Mouse (Mus musculus): Measurements from ENCODE around the gene Satb1. TPM values are rescaled to one million over a fixed set of nuclear protein-coding genes. Genes with fewer than 3 reads are reported as not detected.

Gene Satb1
- polyA plus RNA-seq, 1 experiment = 873 TPM

DNA sequence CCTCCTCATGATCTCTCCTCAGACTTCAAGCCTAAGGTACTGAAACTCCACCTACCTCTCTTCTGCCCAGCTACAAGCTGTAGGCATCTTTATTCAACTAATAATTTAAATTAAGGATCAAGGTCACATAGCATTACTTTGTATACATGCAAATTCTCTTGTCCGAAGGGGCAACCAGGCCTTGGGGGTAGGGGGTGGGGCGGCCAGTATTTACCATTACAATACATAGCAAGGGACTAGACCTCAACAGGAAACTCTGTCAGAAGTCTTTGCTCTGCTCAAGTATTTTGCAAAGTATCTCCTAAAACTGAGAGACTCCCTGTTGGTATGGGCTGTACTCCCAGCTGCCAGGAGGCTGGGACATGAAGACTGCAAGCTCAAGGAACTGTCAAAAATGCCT, 137.8 kb downstream of the Satb1 start:
- H3K27ac ChIP-seq (ENCODE audit: control insufficient read depth, insufficient read depth, low read length) = no peak overlapping the region
- H3K36me3 ChIP-seq (ENCODE audit: control insufficient read depth, insufficient read depth, low read length) = no peaks in the 10 kb centered on the region

DNA sequence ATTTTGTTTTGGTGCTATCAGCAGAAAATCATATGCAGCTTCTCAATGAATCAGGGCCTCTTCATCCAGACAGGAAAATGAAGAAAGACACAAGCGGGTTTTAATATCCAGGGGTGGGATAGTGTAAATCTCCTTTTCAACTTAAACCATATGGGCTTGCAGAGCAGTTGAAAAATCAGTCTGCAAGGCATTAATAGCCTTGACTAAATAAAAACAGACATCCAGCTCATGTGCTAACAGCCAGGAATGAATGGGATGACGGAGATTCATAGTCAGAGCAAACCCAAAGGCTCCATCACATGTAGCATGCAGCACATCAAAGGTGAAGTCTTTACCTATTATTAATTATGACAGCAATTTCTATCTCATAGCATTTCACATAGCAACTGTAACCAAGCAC, 142.6 kb downstream of the Satb1 start:
- no peaks in the 10 kb centered on the region for H3K27me3 ChIP-seq (ENCODE audit: control insufficient read depth, insufficient read depth, low read length)
- H3K4me1 ChIP-seq (replicated peaks; ENCODE audit: control insufficient read depth, insufficient read depth, low read length) = no peaks in the 10 kb centered on the region
- DNase-seq = no peak
- no peak for TF ChIP-seq CTCF (IDR thresholded peaks at IDR 0.05; ENCODE audit: borderline replicate concordance, control insufficient read depth, extremely low read depth, insufficient read depth, low read length, poor library complexity)
- WGBS = 97% methylated on average over 2 of the region's 2 CpGs
- no peaks in the 10 kb centered on the region for H3K36me3 ChIP-seq (ENCODE audit: control insufficient read depth, insufficient read depth, low read length)
- H3K27ac ChIP-seq (ENCODE audit: control insufficient read depth, insufficient read depth, low read length) = no peak overlapping the region
- H3K4me3 ChIP-seq (ENCODE audit: control insufficient read depth, insufficient read depth, low read length) = no peak overlapping the region

More for the DNA sequence above, 137.8 kb downstream of the Satb1 start:
- TF ChIP-seq CTCF (IDR thresholded peaks at IDR 0.05; ENCODE audit: borderline replicate concordance, control insufficient read depth, extremely low read depth, insufficient read depth, low read length, poor library complexity) = no peak
- TF ChIP-seq POLR2A (IDR thresholded peaks at IDR 0.05; ENCODE audit: control insufficient read depth, extremely low read depth, insufficient read depth, low read length, poor library complexity) = no peak
- Histone ChIP-seq H3K4me3 (ENCODE audit: control insufficient read depth, insufficient read depth, low read length) (no peak overlapping the region), H3K4me1 (replicated peaks; ENCODE audit: control insufficient read depth, insufficient read depth, low read length) (no peaks in the 10 kb centered on the region), H3K27me3 (ENCODE audit: control insufficient read depth, insufficient read depth, low read length) (no peaks in the 10 kb centered on the region)
- 96% methylated on average over 2 of the region's 2 CpGs for WGBS
- DNase-seq = no peak

DNA sequence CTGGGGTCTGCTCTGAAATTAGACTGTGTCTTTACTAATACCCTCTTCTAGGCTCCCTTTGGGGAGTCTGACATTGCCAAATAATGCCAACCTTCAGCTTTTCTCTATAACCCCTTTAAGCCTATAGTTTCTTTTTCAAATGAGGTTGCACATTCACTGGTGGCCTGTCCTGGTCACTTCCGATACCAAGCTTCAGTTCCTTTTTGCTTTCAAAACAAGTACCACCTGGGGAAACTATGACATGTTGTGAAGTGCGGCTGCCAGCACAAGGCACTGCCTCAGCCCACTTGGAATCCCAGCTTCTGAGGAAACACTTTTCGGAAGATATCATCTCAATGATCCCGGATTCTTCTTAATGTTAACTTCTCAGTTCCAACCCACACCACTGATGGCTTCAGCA, 145.9 kb downstream of the Satb1 start:
- no peak overlapping the region for H3K4me3 ChIP-seq (ENCODE audit: control insufficient read depth, insufficient read depth, low read length)
- no peak overlapping the region for H3K27ac ChIP-seq (ENCODE audit: control insufficient read depth, insufficient read depth, low read length)
- DNase-seq = no peak
- no peaks in the 10 kb centered on the region for H3K36me3 ChIP-seq (ENCODE audit: control insufficient read depth, insufficient read depth, low read length)
- H3K27me3 ChIP-seq (ENCODE audit: control insufficient read depth, insufficient read depth, low read length) = no peaks in the 10 kb centered on the region
- 86% methylated on average over 4 of the region's 4 CpGs for WGBS
- no peaks in the 10 kb centered on the region for H3K4me1 ChIP-seq (replicated peaks; ENCODE audit: control insufficient read depth, insufficient read depth, low read length)
- no peak for TF ChIP-seq POLR2A (IDR thresholded peaks at IDR 0.05; ENCODE audit: control insufficient read depth, extremely low read depth, insufficient read depth, low read length, poor library complexity)
- no peak for TF ChIP-seq CTCF (IDR thresholded peaks at IDR 0.05; ENCODE audit: borderline replicate concordance, control insufficient read depth, extremely low read depth, insufficient read depth, low read length, poor library complexity)
